Mouse (Mus musculus): ENCODE data around the gene Rnf43.

Rnf43 gene

DNA sequence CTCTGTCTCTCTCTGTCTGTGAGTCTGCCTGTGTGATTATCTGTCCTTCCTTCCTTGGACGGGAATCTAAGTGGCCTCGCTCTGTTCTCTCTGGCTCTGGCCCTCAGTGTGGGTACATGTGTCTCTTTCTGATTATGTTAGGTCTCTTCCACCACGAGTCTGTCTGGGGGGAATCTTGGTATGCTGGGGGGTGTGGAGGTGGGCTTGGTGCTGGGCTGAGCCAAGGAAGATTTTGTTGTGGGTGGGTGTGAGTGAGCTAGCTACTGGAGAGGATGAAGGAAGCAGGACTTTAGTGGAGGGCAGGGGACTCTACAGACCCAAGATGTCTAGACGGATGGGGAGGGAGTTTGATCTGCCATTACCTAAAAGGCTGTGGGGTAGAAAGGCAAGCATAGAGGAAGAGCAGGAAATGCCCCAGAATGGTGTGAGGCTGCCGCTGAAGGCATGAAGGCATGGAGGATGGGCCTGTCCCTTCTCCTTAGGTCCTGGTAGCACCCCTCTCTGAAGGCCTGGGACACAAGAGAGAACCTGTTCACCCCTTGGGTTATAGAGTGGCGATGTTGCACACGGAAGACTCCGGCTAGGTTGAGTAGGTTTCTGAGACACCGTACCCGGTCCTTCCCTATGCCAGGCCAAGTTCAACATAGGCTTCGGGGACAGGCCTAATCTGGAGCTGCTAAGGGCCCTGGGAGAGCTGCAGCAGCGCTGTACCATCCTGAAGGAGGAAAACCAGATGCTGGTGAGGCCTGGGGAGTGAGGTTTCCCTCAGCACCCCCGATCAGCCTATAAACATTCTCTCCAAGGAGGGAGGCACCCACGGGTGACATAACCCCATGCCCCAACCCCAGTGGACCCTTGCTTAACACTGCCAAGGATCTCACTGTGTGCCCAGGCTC, 99.5 kb downstream of the Rnf43 start:
- no peak for DNase-seq

GRCm38 (mm10) chr11:87762702-87763385, 100.3 kb downstream of the Rnf43 start:
- DNase-seq, result no peak

DNA sequence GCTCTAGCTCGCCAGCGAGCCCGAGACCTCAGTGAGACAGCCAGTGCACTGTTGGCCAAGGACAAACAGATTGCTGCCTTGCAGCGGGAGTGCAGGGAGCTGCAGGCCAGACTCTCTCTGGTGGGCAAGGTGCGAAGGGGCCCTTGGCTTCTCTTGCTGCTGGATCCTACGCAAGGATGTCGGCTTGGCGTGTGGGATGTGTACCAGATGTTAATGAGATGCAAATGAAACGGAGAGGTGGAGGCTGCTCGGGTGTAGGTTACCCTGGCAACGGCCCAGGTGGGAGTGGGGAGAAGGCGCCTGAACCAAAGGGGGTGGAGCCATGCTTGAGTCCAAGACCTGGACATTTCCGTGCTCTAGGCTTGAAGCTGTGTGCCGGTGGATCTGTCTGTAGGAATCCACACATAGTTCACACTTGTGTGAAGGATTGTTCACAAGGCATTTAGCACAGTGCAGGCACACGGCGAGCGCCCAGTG, 101.0 kb downstream of the Rnf43 start:
- peak; percentile 72 to 83 for DNase-seq

- DNase-seq, result peak; percentile 51 to 65
Observed at GRCm38 (mm10) chr11:87763988-87764876, 101.7 kb downstream of the Rnf43 start.

DNA sequence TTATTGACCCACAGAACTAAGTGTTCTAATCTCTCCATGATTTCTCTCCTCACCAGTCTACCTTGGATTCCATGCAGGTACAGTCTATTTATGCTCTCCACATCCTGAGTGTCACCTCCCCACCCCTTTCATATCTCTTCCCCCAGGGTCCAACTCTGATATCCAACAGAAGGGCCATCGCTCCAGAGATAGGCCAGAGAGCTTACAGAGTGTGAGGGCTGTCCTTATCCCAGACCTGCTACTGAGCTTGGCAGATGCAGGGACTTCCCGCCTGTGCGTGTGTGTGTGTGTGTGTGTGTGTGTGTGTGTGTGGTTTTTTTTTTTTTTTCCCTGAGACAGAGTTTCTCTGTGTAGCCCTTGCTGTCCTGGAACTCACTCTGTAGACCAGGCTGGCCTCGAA, 106.2 kb downstream of the Rnf43 start:
- DNase-seq, result no peak

DNA sequence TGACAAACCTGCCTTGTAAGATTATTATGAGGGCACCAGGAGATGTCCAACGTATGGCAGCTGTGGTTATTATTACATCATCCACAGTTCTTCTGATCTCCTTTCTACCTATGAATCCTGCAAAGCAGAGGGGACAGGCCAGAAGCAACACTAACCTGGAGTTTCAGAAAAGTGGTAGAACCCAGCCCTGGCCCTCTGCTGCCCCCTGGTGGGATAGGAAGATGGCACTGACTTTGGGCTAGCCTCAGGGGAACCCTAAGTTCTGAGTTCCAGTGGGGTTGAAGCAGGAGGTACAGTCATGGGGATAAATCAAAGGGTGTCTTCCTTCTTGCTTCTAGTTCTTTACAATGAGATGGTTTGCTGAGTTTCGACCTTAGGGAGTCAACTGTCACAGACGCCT, 108.5 kb downstream of the Rnf43 start:
- DNase-seq, result peak; percentile 85 to 86

GRCm38 (mm10) chr11:87772354-87772753, 109.8 kb downstream of the Rnf43 start:
- DNase-seq, result no peak

GRCm38 (mm10) chr11:87778100-87778765, 115.7 kb downstream of the Rnf43 start:
- DNase-seq, result peak; percentile 85 to 91

DNA sequence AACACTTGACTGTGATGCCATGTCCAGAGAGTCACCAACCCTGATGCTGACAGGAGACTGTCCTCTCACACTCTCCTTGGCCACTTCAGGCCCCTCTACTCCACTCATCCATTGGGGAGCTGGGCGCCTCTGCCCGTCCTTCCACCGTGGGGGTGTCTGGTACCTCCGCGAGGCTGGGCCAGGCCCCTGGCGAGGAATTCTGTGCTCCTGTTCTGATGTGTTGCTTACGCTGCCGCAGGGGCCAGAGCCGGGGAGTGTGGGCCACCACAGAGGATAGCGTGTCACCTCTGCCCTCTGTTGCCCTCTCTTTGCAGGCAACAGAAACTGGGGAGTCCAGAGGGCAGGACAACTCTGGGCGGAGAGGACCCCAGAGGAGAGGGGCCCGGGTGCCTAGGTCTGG, 116.4 kb downstream of the Rnf43 start:
- no peak for DNase-seq

DNA sequence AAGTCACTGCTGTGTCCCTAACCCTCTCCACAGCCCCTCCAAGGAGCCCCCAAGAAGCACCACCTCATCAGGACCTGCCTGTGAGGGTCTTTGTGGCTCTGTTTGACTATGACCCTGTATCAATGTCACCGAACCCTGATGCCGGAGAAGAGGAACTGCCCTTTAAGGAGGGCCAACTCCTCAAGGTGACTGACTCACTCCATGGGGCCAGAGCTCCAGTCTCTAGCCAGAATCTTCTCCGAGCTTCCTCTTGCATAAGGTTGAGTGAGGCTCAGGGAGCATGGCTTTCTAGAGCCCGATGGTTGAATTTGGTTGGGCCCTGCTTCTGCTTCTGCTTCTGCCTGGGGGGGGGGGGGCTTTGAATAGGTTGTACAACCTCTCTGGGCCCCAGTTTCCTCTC, 116.9 kb downstream of the Rnf43 start:
- DNase-seq, result no peak

DNA sequence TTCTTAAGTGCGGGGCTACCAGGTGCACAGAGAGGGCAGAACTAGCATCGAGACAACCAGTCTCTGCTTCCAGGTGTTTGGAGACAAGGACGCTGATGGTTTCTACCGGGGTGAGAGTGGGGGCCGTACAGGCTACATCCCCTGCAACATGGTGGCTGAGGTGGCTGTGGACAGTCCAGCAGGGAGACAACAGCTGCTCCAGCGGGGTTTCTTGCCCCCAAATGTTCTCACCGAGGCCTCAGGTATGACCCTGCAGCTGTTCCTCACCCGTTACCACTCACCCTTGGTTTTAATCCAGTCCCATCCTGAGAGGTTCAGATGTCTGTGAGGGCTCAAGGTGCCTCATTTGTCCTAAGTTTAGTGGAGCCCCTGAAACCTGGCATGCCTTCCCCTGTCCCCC, 117.6 kb downstream of the Rnf43 start:
- no peak for DNase-seq
